Mouse (Mus musculus) MEL (cell line): ENCODE data around the gene Tsfm. TPM values are rescaled to one million over a fixed set of nuclear protein-coding genes. Genes with fewer than 3 reads are reported as not detected.

ENCODE experiments used
- DNase-seq: peaks from one replicate; pipeline ENCODE4 v3.0.0; 2011; ENCODE audit warnings: low read depth, low spot score
- H3K27ac ChIP-seq: 2 replicates; pipeline ENCODE4 v1.5.1; 2012; ENCODE audit warnings: low read depth, mild to moderate bottlenecking, control low read depth, low read length, moderate library complexity; ENCODE audit not compliant: control insufficient read depth
- H3K27me3 ChIP-seq, 2 experiments: fragments of 150-350 bp in 1 of 2; sonication (generic) in 1 of 2; 2 replicates each; pipeline ENCODE4 v1.6.1; 2012; ENCODE audit warnings: low read length in 2 of 2, mild to moderate bottlenecking in 2 of 2, improper control_type of control experiment in 1 of 2, moderate library complexity in 1 of 2; ENCODE audit not compliant: insufficient read depth in 2 of 2, control insufficient read depth in 1 of 2
- H3K36me3 ChIP-seq, 2 experiments: 2 replicates each; pipeline ENCODE4 v1.6.1; 2012 to 2014; ENCODE audit warnings: low read length in 2 of 2, improper control_type of control experiment in 1 of 2, inconsistent platforms in 1 of 2, mild to moderate bottlenecking in 1 of 2; ENCODE audit not compliant: insufficient read depth in 2 of 2, control insufficient read depth in 1 of 2
- H3K4me1 ChIP-seq, 2 experiments: fragments of 150-350 bp in 1 of 2; sonication (generic) in 1 of 2; 2 replicates each; pipeline ENCODE4 v1.6.1; 2012; ENCODE audit warnings: low read length in 2 of 2, improper control_type of control experiment in 1 of 2, mild to moderate bottlenecking in 1 of 2; ENCODE audit not compliant: insufficient read depth in 2 of 2, control insufficient read depth in 1 of 2
- H3K4me3 ChIP-seq, 2 experiments: fragments of 150-350 bp in 1 of 2; sonication (generic) in 1 of 2; 2 replicates each; pipeline ENCODE4 v1.5.1; 2012; ENCODE audit warnings: low read depth in 2 of 2, low read length in 2 of 2, mild to moderate bottlenecking in 2 of 2, moderate library complexity in 2 of 2, control low read depth in 1 of 2, improper control_type of control experiment in 1 of 2; ENCODE audit not compliant: control insufficient read depth in 1 of 2, insufficient read depth in 1 of 2
- H3K79me2 ChIP-seq: 2 replicates; pipeline ENCODE4 v1.6.1; 2012; ENCODE audit warnings: mild to moderate bottlenecking, low read length, moderate library complexity; ENCODE audit not compliant: control insufficient read depth, poor library complexity, insufficient read depth
- H3K9ac ChIP-seq: 2 replicates; pipeline ENCODE4 v1.6.1; 2012; ENCODE audit warnings: low read depth, mild to moderate bottlenecking, control low read depth, low read length, moderate library complexity; ENCODE audit not compliant: control insufficient read depth, poor library complexity, severe bottlenecking
- H3K9me3 ChIP-seq: fragments of 150-350 bp; sonication (generic); replicated peaks from 2 replicates; pipeline ENCODE4 v1.6.1; 2012; ENCODE audit warnings: mild to moderate bottlenecking, low read length, improper control_type of control experiment, moderate library complexity; ENCODE audit not compliant: insufficient read depth
- BHLHE40 ChIP-seq: IDR thresholded peaks from 2 replicates; pipeline ENCODE4 v1.6.1; 2012; ENCODE audit warnings: low read depth, mild to moderate bottlenecking, inconsistent platforms, low read length, improper control_type of control experiment, borderline replicate concordance
- CHD1 ChIP-seq: IDR thresholded peaks from 2 replicates; pipeline ENCODE4 v1.6.1; 2012; ENCODE audit warnings: low read depth, mild to moderate bottlenecking, inconsistent platforms, low read length, improper control_type of control experiment
- CHD2 ChIP-seq: IDR thresholded peaks from 2 replicates; pipeline ENCODE4 v1.6.1; 2011; ENCODE audit warnings: low read length, improper control_type of control experiment
- CTCF ChIP-seq, 3 experiments: IDR thresholded peaks in 2 of 3; conservative IDR thresholded peaks in 1 of 3; 2 replicates each; pipeline ENCODE4 v1.5.1; 2011 to 2012; ENCODE audit warnings: low read length in 3 of 3, low read depth in 2 of 3, mild to moderate bottlenecking in 2 of 3, improper control_type of control experiment in 1 of 3, inconsistent platforms in 1 of 3, mixed read lengths in 1 of 3, moderate library complexity in 1 of 3; ENCODE audit not compliant: control insufficient read depth in 1 of 3, insufficient read depth in 1 of 3, poor library complexity in 1 of 3, severe bottlenecking in 1 of 3
- E2F4 ChIP-seq: IDR thresholded peaks from 2 replicates; pipeline ENCODE4 v1.6.1; 2011; ENCODE audit warnings: low read depth, low read length, improper control_type of control experiment, borderline replicate concordance
- ELF1 ChIP-seq: IDR thresholded peaks from 2 replicates; pipeline ENCODE4 v1.6.1; 2014; ENCODE audit warnings: low read depth, mild to moderate bottlenecking, inconsistent platforms, low read length, improper control_type of control experiment, moderate library complexity
- EP300 ChIP-seq, 2 experiments: IDR thresholded peaks; 2 replicates each; pipeline ENCODE4 v1.6.1; 2011; ENCODE audit warnings: improper control_type of control experiment in 2 of 2, low read length in 2 of 2, low read depth in 1 of 2, mild to moderate bottlenecking in 1 of 2
- ETS1 ChIP-seq: IDR thresholded peaks from 2 replicates; pipeline ENCODE4 v1.6.1; 2012; ENCODE audit warnings: low read depth, mild to moderate bottlenecking, inconsistent platforms, low read length, improper control_type of control experiment, moderate library complexity
- GABPA ChIP-seq: IDR thresholded peaks from 2 replicates; pipeline ENCODE4 v1.6.1; 2012; ENCODE audit warnings: low read depth, mild to moderate bottlenecking, inconsistent platforms, low read length, improper control_type of control experiment, moderate library complexity
- GATA1 ChIP-seq: IDR thresholded peaks from 2 replicates; pipeline ENCODE4 v1.6.1; 2011; ENCODE audit warnings: low read depth, low read length, improper control_type of control experiment
- JUND ChIP-seq: IDR thresholded peaks from 2 replicates; pipeline ENCODE4 v1.6.1; 2011; ENCODE audit warnings: low read depth, mild to moderate bottlenecking, improper control_type of control experiment, low read length
- KAT2A ChIP-seq: conservative IDR thresholded peaks from 2 replicates; pipeline ENCODE4 v1.6.1; 2012; ENCODE audit warnings: low read depth, low read length, improper control_type of control experiment, inconsistent platforms
- MAFK ChIP-seq: IDR thresholded peaks from 2 replicates; pipeline ENCODE4 v1.6.1; 2011; ENCODE audit warnings: low read depth, mild to moderate bottlenecking, low read length, improper control_type of control experiment, borderline replicate concordance
- MAX ChIP-seq: IDR thresholded peaks from 2 replicates; pipeline ENCODE4 v1.6.1; 2011; ENCODE audit warnings: low read length, improper control_type of control experiment
- MAZ ChIP-seq: IDR thresholded peaks from 2 replicates; pipeline ENCODE4 v1.6.1; 2012; ENCODE audit warnings: low read depth, mild to moderate bottlenecking, inconsistent platforms, low read length, improper control_type of control experiment
- MEF2A ChIP-seq: IDR thresholded peaks from 2 replicates; pipeline ENCODE4 v1.6.1; 2014; ENCODE audit warnings: low read depth, mild to moderate bottlenecking, inconsistent platforms, low read length, improper control_type of control experiment; ENCODE audit not compliant: poor library complexity, insufficient replicate concordance, severe bottlenecking; ENCODE audit errors: extremely low read depth
- MXI1 ChIP-seq: IDR thresholded peaks from 2 replicates; pipeline ENCODE4 v1.6.1; 2011; ENCODE audit warnings: mild to moderate bottlenecking, low read depth, low read length, improper control_type of control experiment
- MYB ChIP-seq: IDR thresholded peaks from 2 replicates; pipeline ENCODE4 v1.6.1; 2011; ENCODE audit warnings: mild to moderate bottlenecking, low read depth, low read length, improper control_type of control experiment
- MYC ChIP-seq: IDR thresholded peaks from 2 replicates; pipeline ENCODE4 v1.6.1; 2011; ENCODE audit warnings: low read depth, mild to moderate bottlenecking, low read length, improper control_type of control experiment, moderate library complexity
- NELFE ChIP-seq: IDR thresholded peaks from 2 replicates; pipeline ENCODE4 v1.6.1; 2011; ENCODE audit warnings: low read depth, low read length, improper control_type of control experiment
- NRF1 ChIP-seq: IDR thresholded peaks from 2 replicates; pipeline ENCODE4 v1.6.1; 2014; ENCODE audit warnings: low read depth, mild to moderate bottlenecking, inconsistent platforms, low read length, improper control_type of control experiment, moderate library complexity; ENCODE audit not compliant: poor library complexity, insufficient read depth, severe bottlenecking
- POLR2A ChIP-seq, 2 experiments: IDR thresholded peaks; 2 replicates each; pipeline ENCODE4 v1.6.1; 2011 to 2012; ENCODE audit warnings: low read length in 2 of 2, mild to moderate bottlenecking in 2 of 2, control low read depth in 1 of 2, improper control_type of control experiment in 1 of 2, low read depth in 1 of 2, moderate library complexity in 1 of 2; ENCODE audit not compliant: control insufficient read depth in 1 of 2, insufficient read depth in 1 of 2, poor library complexity in 1 of 2
- POLR2AphosphoS2 ChIP-seq: IDR thresholded peaks from 2 replicates; pipeline ENCODE4 v1.6.1; 2011; ENCODE audit warnings: low read length, improper control_type of control experiment
- POLR2AphosphoS5 ChIP-seq: IDR thresholded peaks from 2 replicates; pipeline ENCODE4 v1.6.1; 2012; ENCODE audit warnings: low read depth, borderline replicate concordance, mild to moderate bottlenecking, inconsistent platforms, low read length, moderate library complexity, mixed read lengths
- RAD21 ChIP-seq: IDR thresholded peaks from 2 replicates; pipeline ENCODE4 v1.6.1; 2011; ENCODE audit warnings: mild to moderate bottlenecking, low read depth, low read length, improper control_type of control experiment
- RCOR1 ChIP-seq: IDR thresholded peaks from 2 replicates; pipeline ENCODE4 v1.6.1; 2012; ENCODE audit warnings: low read depth, mild to moderate bottlenecking, inconsistent platforms, low read length, improper control_type of control experiment
- SIN3A ChIP-seq: IDR thresholded peaks from 2 replicates; pipeline ENCODE4 v1.6.1; 2012; ENCODE audit warnings: low read length, improper control_type of control experiment, inconsistent platforms
- SMC3 ChIP-seq: IDR thresholded peaks from 2 replicates; pipeline ENCODE4 v1.6.1; 2011; ENCODE audit warnings: low read depth, low read length, improper control_type of control experiment
- TAL1 ChIP-seq: IDR thresholded peaks from 2 replicates; pipeline ENCODE4 v1.6.1; 2012; ENCODE audit warnings: mild to moderate bottlenecking, inconsistent platforms, low read length, moderate library complexity, mixed read lengths
- TBP ChIP-seq: IDR thresholded peaks from 2 replicates; pipeline ENCODE4 v1.8.0; 2011; ENCODE audit warnings: low read depth, low read length, improper control_type of control experiment
- TCF12 ChIP-seq: IDR thresholded peaks from 2 replicates; pipeline ENCODE4 v1.6.1; 2014; ENCODE audit warnings: low read depth, mild to moderate bottlenecking, inconsistent platforms, low read length, improper control_type of control experiment, moderate library complexity
- UBTF ChIP-seq: IDR thresholded peaks from 2 replicates; pipeline ENCODE4 v1.6.1; 2012; ENCODE audit warnings: low read depth, mild to moderate bottlenecking, inconsistent platforms, low read length, improper control_type of control experiment, moderate library complexity, borderline replicate concordance; ENCODE audit not compliant: insufficient read depth
- USF1 ChIP-seq: IDR thresholded peaks from 2 replicates; pipeline ENCODE4 v1.6.1; 2014; ENCODE audit warnings: low read depth, mild to moderate bottlenecking, inconsistent platforms, low read length, improper control_type of control experiment, moderate library complexity
- USF2 ChIP-seq, 2 experiments: IDR thresholded peaks; 2 replicates each; pipeline ENCODE4 v1.6.1; 2011 to 2012; ENCODE audit warnings: improper control_type of control experiment in 2 of 2, low read length in 2 of 2, borderline replicate concordance in 1 of 2, inconsistent platforms in 1 of 2, low read depth in 1 of 2, mild to moderate bottlenecking in 1 of 2; ENCODE audit not compliant: insufficient read depth in 1 of 2
- ZC3H11A ChIP-seq: IDR thresholded peaks from 2 replicates; pipeline ENCODE4 v1.6.1; 2012; ENCODE audit warnings: low read depth, mild to moderate bottlenecking, inconsistent platforms, low read length, improper control_type of control experiment
- ZKSCAN1 ChIP-seq: IDR thresholded peaks from 2 replicates; pipeline ENCODE4 v1.6.1; 2012; ENCODE audit warnings: low read depth, mild to moderate bottlenecking, inconsistent platforms, low read length, improper control_type of control experiment, moderate library complexity
- polyA plus RNA-seq, 2 experiments: library from polyadenylated mRNA; stranded (reverse) in 1 of 2; unstranded in 1 of 2; fragments of >175 nt in 1 of 2; fragments of >200 nt in 1 of 2; gene quantifications; 2 replicates each; pipeline versions ENCODE4 v1.2.1 to v1.2.4; 2012; ENCODE audit warnings: low replicate concordance in 2 of 2, low read depth in 1 of 2; ENCODE audit not compliant: insufficient read length in 2 of 2, insufficient read depth in 1 of 2, missing spikeins in 1 of 2
- total RNA-seq: library from RNA; depleted of rRNA; stranded (reverse); fragments of 300-350 nt; gene quantifications from 2 replicates; pipeline ENCODE4 v1.2.3, GENCODE M21; 2012

The Tsfm gene
- total and polyA plus RNA-seq, 3 experiments = 84.7 to 90.0 TPM; not detected in 1

- peak within 1 kb of the TSS; percentile 79 for H3K27ac ChIP-seq
- peaks cover 0 to 5% of the 10 kb centered on the region in 2 experiments; a peak in 2 of 4 replicates for H3K36me3 ChIP-seq
- H3K9ac ChIP-seq = peak within 1 kb of the TSS; percentile 97
- H3K4me1 ChIP-seq = peaks cover 0 to 17% of the 10 kb centered on the region in 2 experiments; a peak in 2 of 4 replicates
- H3K4me3 ChIP-seq = peak within 1 kb of the TSS; percentile 90 to 100
- H3K79me2 ChIP-seq = peaks cover 28% of the 10 kb centered on the region
- DNase-seq = peak; percentile 99
- no peaks in the 10 kb centered on the region for H3K9me3 ChIP-seq
- peaks cover 0 to 8% of the 10 kb centered on the region in 2 experiments; a peak in 3 of 4 replicates for H3K27me3 ChIP-seq
- no peak for TF ChIP-seq MXI1
- peak; percentile 78; the same call in 1 of the 2 replicates for TF ChIP-seq MAZ
- 0 out of 2 replicates have a peak, but pooled peaks have one; percentile 10 for TF ChIP-seq TCF12
- TF ChIP-seq ZKSCAN1 = no peak
- peak; percentile 92 for TF ChIP-seq TBP
- no peak for TF ChIP-seq MAFK
- TF ChIP-seq RCOR1 = no peak; the same call in 1 of the 2 replicates
- TF ChIP-seq GABPA = no peak
- TF ChIP-seq CTCF (IDR thresholded peaks at IDR 0.05 in 2 of 3, conservative IDR thresholded peaks at IDR 0.05 in 1 of 3; ENCODE audit: control insufficient read depth in 1 of 3, insufficient read depth in 1 of 3, low read depth in 2 of 3, low read length in 3 of 3, poor library complexity in 1 of 3, severe bottlenecking in 1 of 3) = no peak
- TF ChIP-seq POLR2AphosphoS2 = no peak
- TF ChIP-seq GATA1 = no peak
- no peak for TF ChIP-seq ZC3H11A
- TF ChIP-seq MYC = no peak
- peak; percentile 58 for TF ChIP-seq NELFE
- no peak for TF ChIP-seq CHD2
- TF ChIP-seq MYB = no peak
- TF ChIP-seq EP300 (IDR thresholded peaks at IDR 0.05; ENCODE audit: low read depth in 1 of 2, low read length in 2 of 2) = 0 out of 4 replicates have a peak, but pooled peaks of 1 of the 2 experiments have one; percentile 24
- TF ChIP-seq NRF1 = no peak
- TF ChIP-seq ELF1 = peak; percentile 46
- TF ChIP-seq MEF2A = no peak
- no peak for TF ChIP-seq E2F4
- TF ChIP-seq MAX = peak; percentile 26; the same call in 1 of the 2 replicates
- TF ChIP-seq POLR2A (IDR thresholded peaks at IDR 0.05; ENCODE audit: control insufficient read depth in 1 of 2, insufficient read depth in 1 of 2, low read depth in 1 of 2, low read length in 2 of 2, poor library complexity in 1 of 2) = peak; percentile 69 to 79
- TF ChIP-seq SMC3 = no peak
- no peak for TF ChIP-seq TAL1
- no peak for TF ChIP-seq JUND
- TF ChIP-seq ETS1 = 0 out of 2 replicates have a peak, but pooled peaks have one; percentile 17
- no peak for TF ChIP-seq RAD21
- no peak for TF ChIP-seq USF2 (IDR thresholded peaks at IDR 0.05; ENCODE audit: borderline replicate concordance in 1 of 2, insufficient read depth in 1 of 2, low read depth in 1 of 2, low read length in 2 of 2)
- 0 out of 2 replicates have a peak, but pooled peaks have one; percentile 20 for TF ChIP-seq UBTF
- TF ChIP-seq CHD1 = no peak
- peak; percentile 64 for TF ChIP-seq SIN3A
- TF ChIP-seq BHLHE40 = no peak
- TF ChIP-seq POLR2AphosphoS5 = no peak
- TF ChIP-seq USF1 = no peak
- no peak for TF ChIP-seq KAT2A
These were observed 52.2 kb downstream of the Tsfm start, which contains the start of gene Ctdsp2 for GRCm38 (mm10) chr10:126978277-126978994. Gene Ctdsp2 (plus strand): TSS chr10:126978717.
